Mouse (Mus musculus) forebrain, embryonic 13.5 days (tissue): Measurements from ENCODE around the gene Gm20388. TPM values are rescaled to one million over a fixed set of nuclear protein-coding genes. Genes with fewer than 3 reads are reported as not detected.

Source experiments
- ATAC-seq: fragments of 200-750 bp; cut with Nextera tagmentation; 2 replicates; pipeline ENCODE4 v1.8.0; 2017
- H3K27ac ChIP-seq: fragments of 300-500 bp; sonication (generic); 2 replicates; pipeline ENCODE4 v1.5.1; 2015; ENCODE audit warnings: inconsistent platforms, mild to moderate bottlenecking, moderate library complexity
- H3K27me3 ChIP-seq: fragments of 300-500 bp; sonication (generic); 2 replicates; pipeline ENCODE4 v1.6.1; 2015; ENCODE audit warnings: mild to moderate bottlenecking, inconsistent platforms
- H3K36me3 ChIP-seq: fragments of 300-500 bp; sonication (generic); 2 replicates; pipeline ENCODE4 v1.6.1; 2015; ENCODE audit warnings: mild to moderate bottlenecking, inconsistent platforms; ENCODE audit not compliant: poor library complexity, severe bottlenecking
- H3K4me1 ChIP-seq: fragments of 300-500 bp; sonication (generic); 2 replicates; pipeline ENCODE4 v1.6.1; 2015; ENCODE audit warnings: inconsistent platforms
- H3K4me2 ChIP-seq: fragments of 300-500 bp; sonication (generic); 2 replicates; pipeline ENCODE4 v1.6.1; 2015; ENCODE audit warnings: inconsistent platforms, mild to moderate bottlenecking, moderate library complexity
- H3K4me3 ChIP-seq: fragments of 300-500 bp; sonication (generic); 2 replicates; pipeline ENCODE4 v1.5.1; 2015; ENCODE audit warnings: mild to moderate bottlenecking, inconsistent platforms
- H3K9ac ChIP-seq: fragments of 300-500 bp; sonication (generic); 2 replicates; pipeline ENCODE4 v1.6.1; 2015; ENCODE audit warnings: mild to moderate bottlenecking, inconsistent platforms
- H3K9me3 ChIP-seq: fragments of 300-500 bp; sonication (generic); replicated peaks from 2 replicates; pipeline ENCODE4 v1.6.1; 2016; ENCODE audit warnings: inconsistent platforms
- WGBS: fragments of 180-500 bp; shearing (Covaris S2); methylation state at CpG from one replicate; pipeline ENCODE4 v1.1.7; 2015; 5-methylcytosine and 5-hydroxymethylcytosine counted together
- polyA plus RNA-seq: library from polyadenylated mRNA; unstranded; fragments of >200 nt; fragmentation: Nextera tagmentation; extraction: Ambion mirVana; gene quantifications from 2 replicates; pipeline ENCODE4 v1.2.1, GENCODE M21; 2015

Gm20388 gene
- polyA plus RNA-seq, 1 experiment from 2014 or later, result 5.6 TPM

DNA sequence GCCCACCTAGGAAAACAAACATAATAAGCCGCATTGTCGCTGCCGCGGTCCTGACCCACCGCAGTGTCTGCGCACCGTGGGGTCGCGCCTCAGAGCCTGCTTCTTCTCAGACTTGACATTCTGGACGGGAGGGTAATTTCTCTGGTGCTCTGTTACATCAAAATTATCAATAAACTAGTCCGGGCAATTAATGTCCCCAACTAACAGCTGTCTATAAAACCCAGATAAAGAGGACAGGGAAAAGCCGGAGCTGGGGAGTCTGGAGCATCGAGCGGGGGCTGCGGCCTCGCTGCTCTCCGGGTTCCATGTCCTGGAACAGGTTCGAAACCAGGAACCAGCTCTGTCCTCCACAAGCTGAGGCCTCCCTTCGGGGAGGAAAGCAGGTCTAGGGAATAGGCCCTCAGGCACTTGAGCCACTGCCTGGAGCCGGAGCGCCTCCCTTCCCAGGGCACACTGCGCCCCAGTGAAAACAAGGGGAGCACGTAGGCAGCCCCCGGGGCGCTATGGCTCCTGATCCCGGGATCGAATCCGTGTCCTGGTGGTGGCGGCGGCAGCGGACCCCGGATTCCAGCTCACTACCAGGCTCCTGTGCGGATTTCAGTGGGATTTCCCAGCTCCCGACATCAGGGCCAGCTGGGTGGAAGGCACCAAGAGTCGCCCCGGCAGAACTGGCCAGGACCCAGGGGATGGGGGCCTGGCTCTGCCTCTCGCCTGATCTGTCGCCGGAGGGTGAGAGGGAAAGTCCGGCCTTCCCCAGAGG is 1178.4 kb downstream of the Gm20388 start:
- peaks cover 11% of the 10 kb centered on the region for H3K4me1 ChIP-seq
- H3K27me3 ChIP-seq, result peaks cover 98% of the 10 kb centered on the region
- no peak overlapping the region for H3K4me3 ChIP-seq
- H3K9ac ChIP-seq, result no peak overlapping the region
- under 1% methylated on average over 40 of the region's 40 CpGs for WGBS
- no peaks in the 10 kb centered on the region for H3K36me3 ChIP-seq
- no peak overlapping the region for H3K27ac ChIP-seq
- ATAC-seq, result no peak
- H3K4me2 ChIP-seq, result no peak overlapping the region
- no peaks in the 10 kb centered on the region for H3K9me3 ChIP-seq

DNA sequence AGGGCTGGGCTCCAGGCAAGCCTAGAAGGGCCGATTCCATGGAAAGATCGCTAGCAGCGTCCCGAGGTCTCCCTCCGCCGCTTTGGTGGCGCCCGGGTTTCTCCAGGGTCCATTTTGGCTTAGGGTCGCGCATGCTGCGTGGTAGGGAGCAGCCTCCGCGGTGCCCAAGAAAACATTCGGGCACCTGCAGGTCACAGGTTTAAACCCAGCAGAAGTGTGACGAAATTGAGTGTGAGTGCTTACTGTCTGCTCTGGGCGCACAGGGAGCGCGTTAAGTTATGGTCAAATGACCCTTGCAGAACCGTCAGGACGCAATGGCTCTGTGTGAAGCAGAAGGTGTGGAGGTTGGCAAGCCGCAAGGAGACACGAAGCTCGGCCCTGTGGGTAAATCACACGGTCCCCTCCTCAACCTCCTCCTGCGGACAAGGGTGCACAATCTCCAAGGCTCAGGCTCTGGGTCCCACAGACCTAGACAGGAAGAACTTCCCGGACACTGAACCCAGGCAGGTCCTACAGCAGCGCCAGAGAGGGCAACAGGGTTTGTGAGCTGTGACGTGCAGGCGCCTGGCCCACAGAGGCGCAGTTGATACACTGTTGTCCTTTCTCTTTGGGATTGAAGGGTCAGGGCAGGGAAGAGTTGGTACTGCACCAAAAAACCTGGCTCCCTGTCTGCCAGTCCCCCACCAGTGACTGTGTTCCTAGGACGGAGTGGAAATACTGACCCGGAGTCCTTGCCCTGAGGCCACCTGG is 1179.2 kb downstream of the Gm20388 start:
- Histone ChIP-seq H3K4me3 (no peak overlapping the region), H3K9ac (no peak overlapping the region), H3K27me3 (peaks cover 96% of the 10 kb centered on the region), H3K36me3 (no peaks in the 10 kb centered on the region), H3K27ac (no peak overlapping the region), H3K4me2 (no peak overlapping the region), H3K9me3 (no peaks in the 10 kb centered on the region), H3K4me1 (peaks cover 4% of the 10 kb centered on the region)
- ATAC-seq, result no peak
- WGBS, result 2% methylated on average over 32 of the region's 32 CpGs

DNA sequence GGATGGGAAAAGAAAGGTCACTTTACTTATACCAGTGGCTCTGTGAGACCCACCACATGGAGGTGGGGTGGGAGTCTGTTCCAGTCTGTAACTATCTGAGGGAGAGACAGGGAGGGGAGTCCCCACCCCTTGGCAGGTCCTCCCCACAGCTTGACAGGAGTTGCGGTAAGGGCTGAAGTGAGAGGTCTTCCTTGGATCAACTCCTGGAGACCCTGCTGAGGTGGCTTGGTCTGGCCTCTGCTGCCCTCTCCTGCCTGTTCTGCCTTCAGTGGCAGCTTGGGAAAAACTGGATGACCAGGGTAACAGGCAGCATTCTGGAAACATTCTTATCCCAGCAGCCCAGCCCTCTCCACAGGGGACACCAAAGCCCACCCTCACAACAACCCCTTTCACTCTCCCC is 1180.1 kb downstream of the Gm20388 start:
- peaks cover 91% of the 10 kb centered on the region for H3K27me3 ChIP-seq
- no peak overlapping the region for H3K9ac ChIP-seq
- H3K4me1 ChIP-seq, result no peaks in the 10 kb centered on the region
- H3K36me3 ChIP-seq, result no peaks in the 10 kb centered on the region
- no peak overlapping the region for H3K4me3 ChIP-seq
- H3K27ac ChIP-seq, result no peak overlapping the region
- no peaks in the 10 kb centered on the region for H3K9me3 ChIP-seq
- WGBS, result 0% methylated on average over 1 of the region's 1 CpGs
- ATAC-seq, result no peak
- no peak overlapping the region for H3K4me2 ChIP-seq

DNA sequence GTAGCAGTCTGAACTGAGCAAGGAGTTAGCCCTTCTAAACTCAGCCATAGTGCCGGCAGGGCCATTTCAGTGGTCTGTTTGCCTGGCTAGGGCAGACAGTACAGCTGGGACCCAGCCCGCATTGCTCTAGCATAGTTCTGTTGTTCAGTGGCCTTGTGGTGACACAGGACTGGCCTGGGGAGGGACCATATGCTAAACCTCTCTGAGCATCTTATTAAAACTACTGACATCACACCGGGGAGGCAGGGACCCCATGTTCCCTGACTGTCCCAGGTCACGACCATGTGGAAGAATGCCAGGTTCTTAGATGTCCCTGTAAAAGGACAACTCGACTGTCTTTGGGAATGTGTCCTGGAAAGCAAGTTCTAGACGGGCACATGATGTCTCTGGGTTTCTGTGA is 1181.5 kb downstream of the Gm20388 start:
- H3K4me2 ChIP-seq, result no peak overlapping the region
- peaks cover 8% of the 10 kb centered on the region for H3K36me3 ChIP-seq
- H3K27me3 ChIP-seq, result peaks cover 76% of the 10 kb centered on the region
- ATAC-seq, result peak; percentile 22; the same call in 1 of the 2 replicates
- H3K4me1 ChIP-seq, result no peaks in the 10 kb centered on the region
- no peak overlapping the region for H3K9ac ChIP-seq
- H3K9me3 ChIP-seq, result no peaks in the 10 kb centered on the region
- H3K4me3 ChIP-seq, result no peak overlapping the region
- 29% methylated on average over 6 of the region's 6 CpGs for WGBS
- H3K27ac ChIP-seq, result no peak overlapping the region

DNA sequence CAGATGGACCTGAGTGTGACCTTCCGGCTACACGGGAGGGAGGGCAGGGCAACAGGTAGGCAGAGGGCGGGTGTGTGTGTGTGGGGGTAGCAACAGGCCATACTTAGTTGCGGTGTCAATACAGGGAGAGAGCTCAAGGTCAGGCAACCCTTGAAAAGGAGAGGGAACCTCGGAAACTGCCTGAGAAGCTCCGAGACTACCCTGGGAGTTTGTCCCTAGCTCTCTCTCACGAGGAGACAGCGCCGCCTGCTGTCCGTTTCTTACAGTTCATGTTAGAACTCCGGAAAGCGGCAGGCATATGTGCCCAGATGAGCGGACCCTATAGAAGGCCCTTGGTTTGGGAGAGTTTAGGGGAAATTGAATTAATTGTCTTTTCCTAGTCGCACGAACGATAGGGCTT is 1182.0 kb downstream of the Gm20388 start:
- Histone ChIP-seq H3K9me3 (no peaks in the 10 kb centered on the region), H3K9ac (no peak overlapping the region), H3K4me3 (no peak overlapping the region), H3K4me2 (no peak overlapping the region), H3K27ac (no peak overlapping the region), H3K36me3 (peaks cover 13% of the 10 kb centered on the region), H3K27me3 (peaks cover 71% of the 10 kb centered on the region), H3K4me1 (no peaks in the 10 kb centered on the region)
- peak; percentile 73 for ATAC-seq
- WGBS, result 3% methylated on average over 16 of the region's 16 CpGs

DNA sequence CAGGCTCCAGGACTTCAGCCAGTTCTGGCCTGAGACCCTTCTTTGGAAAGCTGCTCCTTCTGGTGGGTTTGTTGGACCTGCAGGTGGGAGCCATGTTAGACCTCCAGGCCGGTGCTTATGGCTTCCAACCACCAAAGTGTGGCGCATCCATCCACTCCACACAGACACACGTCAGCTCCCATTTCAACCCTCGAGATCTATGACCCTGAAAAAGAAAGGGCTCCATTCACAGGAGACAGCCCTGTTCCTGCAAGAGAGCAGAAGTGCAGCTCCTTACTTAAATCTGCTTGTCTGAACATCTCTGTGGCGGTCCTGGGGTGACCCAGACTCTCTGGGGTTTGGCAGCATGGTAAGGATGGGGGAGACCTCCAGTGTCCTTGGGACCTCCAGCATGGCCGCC is 1182.9 kb downstream of the Gm20388 start:
- Histone ChIP-seq H3K27me3 (peaks cover 64% of the 10 kb centered on the region), H3K9me3 (no peaks in the 10 kb centered on the region), H3K4me3 (no peak overlapping the region), H3K9ac (no peak overlapping the region), H3K4me1 (no peaks in the 10 kb centered on the region), H3K4me2 (no peak overlapping the region), H3K36me3 (peaks cover 22% of the 10 kb centered on the region), H3K27ac (no peak overlapping the region)
- WGBS, result 64% methylated on average over 6 of the region's 6 CpGs
- ATAC-seq, result no peak

DNA sequence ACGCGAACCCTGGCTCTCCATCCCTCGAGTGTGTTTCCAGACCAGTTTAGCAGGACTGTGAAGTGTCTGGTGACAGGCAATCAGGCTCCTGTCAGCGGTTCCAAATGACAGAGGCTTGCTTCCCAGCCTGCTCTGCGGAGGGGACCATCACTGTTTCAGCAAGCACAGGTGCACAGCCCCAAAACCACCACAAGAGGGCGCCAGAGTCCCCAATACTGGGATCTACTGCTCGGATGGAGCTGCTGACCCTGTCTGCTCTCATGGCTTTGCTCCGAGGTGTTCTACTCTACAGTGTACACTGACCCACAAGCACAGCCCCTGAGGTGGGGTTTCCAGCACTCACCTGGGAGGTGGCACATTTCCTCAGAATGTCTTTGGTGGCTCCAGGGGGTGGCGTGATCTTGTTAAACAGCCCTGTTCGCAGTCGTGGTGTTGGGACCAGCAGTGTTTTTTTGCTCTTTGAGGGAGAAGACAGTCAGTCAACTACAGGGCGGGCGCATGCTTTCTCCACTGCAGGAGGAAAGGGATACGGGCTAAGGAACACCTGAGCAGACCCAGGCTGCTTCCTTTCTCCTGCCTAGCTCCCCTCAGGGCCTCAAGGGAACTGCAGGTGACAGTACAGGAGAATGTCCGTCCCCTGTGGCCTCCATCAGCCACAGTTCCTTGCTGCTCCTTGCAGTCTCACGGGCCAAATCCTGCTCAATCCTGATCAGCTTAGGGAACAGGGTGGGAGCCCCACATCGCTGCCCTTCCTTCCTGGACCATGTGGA is 1193.6 kb downstream of the Gm20388 start:
- H3K4me3 ChIP-seq, result no peak overlapping the region
- H3K4me2 ChIP-seq, result no peak overlapping the region
- peaks cover 64% of the 10 kb centered on the region for H3K36me3 ChIP-seq
- H3K9me3 ChIP-seq, result no peaks in the 10 kb centered on the region
- 54% methylated on average over 17 of the region's 17 CpGs for WGBS
- peaks cover 13% of the 10 kb centered on the region for H3K4me1 ChIP-seq
- ATAC-seq, result 0 out of 2 replicates have a peak, but pooled peaks have one; percentile 3
- no peak overlapping the region for H3K9ac ChIP-seq
- H3K27ac ChIP-seq, result no peak overlapping the region
- H3K27me3 ChIP-seq, result no peaks in the 10 kb centered on the region

DNA sequence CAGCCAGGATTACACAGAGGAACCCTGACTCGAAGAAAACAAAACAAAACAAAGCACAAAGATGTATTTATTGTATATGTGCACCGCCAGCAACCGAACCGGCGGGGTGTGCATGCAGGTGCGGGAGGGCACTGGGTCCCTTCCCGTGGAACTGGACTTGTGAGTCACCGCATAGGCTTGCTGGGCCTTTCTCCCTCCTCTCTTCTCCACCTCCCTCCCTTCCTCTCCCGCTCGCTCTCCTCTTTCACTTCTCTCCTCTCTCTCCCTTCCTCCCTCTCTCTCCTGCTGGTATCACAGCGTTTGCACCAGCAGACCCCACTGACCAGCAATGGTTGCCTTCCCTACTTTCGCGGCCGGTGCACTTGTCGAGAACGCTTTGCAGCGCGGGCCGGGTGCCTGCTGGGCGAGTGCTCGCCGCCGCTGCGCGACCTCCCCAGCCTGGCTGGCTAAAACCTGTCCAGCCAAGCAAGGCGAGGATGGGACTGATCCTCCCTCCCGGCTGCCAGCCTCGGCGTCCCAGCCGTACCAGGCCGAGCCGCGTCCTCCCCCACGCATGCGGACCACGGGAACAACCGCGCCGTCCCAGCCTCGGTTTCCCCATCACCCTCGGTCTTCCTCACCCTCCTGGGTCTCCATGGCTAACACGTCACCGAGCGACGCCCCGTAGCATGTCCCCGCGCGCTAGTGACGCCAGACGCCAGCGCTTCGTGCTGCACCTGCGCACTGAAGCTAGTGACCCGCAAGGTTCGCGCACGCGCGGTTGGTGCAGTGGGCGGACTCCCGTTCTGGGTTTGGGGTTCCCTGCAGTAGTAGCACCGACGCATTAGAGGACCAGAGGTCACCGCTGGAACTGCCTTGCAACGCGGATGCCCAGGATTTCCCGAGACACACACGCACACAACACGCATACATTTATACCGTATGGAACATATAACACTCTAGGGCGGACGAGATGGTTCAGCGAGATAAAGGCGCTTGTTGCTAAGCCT is 1197.3 kb downstream of the Gm20388 start, which contains the start of gene Mthfsd:
TSS of gene Mthfsd (minus strand) at position 725 of the 989 bp plus-strand sequence.
- Histone ChIP-seq H3K27ac (peak within 1 kb of the TSS; percentile 60), H3K4me3 (peak within 1 kb of the TSS; percentile 75), H3K27me3 (peaks cover 24% of the 10 kb centered on the region), H3K4me2 (peak within 1 kb of the TSS; percentile 97), H3K4me1 (peaks cover 13% of the 10 kb centered on the region), H3K36me3 (peaks cover 28% of the 10 kb centered on the region), H3K9me3 (no peaks in the 10 kb centered on the region), H3K9ac (peak within 1 kb of the TSS; percentile 87)
- under 1% methylated on average over 75 of the region's 75 CpGs for WGBS
- ATAC-seq, result peak; percentile 96

DNA sequence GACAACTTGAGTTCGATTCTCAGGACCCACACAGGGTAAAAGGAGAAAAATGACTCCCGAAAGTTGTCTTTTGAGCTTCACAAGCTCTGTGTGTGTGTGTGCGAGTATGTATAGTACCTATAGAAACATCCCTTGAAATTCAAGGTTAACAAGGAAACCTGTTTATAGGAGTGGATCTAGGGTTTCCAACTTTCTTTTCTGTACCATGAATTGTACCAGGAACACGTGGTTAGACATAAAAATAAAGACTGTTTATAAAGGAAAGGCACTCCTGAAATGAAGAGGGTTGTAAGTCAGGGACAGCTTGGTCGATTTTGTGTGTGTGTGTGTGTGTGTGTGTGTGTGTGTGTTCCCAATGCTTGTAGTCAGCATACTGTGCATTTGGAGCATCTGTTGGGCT is 1198.0 kb downstream of the Gm20388 start:
- 14% methylated on average over 5 of the region's 5 CpGs for WGBS
- Histone ChIP-seq H3K27ac (no peak overlapping the region), H3K4me2 (peak overlapping the region; percentile 97), H3K27me3 (peaks cover 29% of the 10 kb centered on the region), H3K36me3 (peaks cover 21% of the 10 kb centered on the region), H3K9me3 (no peaks in the 10 kb centered on the region), H3K4me3 (peak overlapping the region; percentile 75), H3K4me1 (peaks cover 13% of the 10 kb centered on the region), H3K9ac (peak overlapping the region; percentile 87)
- no peak for ATAC-seq

DNA sequence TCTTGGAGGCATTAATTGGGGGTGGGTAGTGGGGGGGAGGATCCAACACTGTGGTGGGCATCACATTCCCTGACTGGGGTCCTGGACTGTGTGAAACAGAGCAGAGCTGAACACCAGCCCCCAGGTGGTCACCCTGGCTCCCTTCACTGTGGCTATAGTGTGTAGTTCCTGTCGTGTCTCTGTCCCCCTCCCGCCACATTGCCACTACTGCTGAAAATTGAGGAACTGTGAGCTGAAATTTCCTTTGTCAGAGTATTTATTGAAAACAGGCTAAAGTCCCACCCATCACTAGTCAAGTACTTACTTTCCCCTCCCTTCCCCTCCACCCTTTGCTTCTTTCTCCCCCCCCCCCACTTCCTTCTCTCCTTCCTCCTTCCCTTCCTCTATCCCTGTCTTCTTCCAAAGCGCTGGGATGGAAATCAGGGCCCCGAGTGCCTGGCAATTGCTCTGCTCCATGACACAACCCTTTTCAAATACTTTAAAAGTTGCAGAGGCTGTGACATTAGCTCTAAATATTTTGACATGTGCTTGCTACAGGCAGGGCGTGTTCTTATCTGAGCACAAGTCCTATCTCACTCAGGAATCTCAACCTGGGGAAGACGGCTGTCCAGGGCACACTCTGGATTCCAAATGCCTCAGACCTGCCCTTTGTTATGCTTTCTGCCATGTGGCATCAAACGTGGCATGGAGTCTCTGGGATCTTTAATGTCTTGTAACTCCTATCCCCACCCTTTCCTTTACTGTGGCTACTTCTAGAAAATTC is 1200.7 kb downstream of the Gm20388 start:
- no peak overlapping the region for H3K4me3 ChIP-seq
- no peak overlapping the region for H3K4me2 ChIP-seq
- 45% methylated on average over 7 of the region's 7 CpGs for WGBS
- no peaks in the 10 kb centered on the region for H3K9me3 ChIP-seq
- no peak overlapping the region for H3K27ac ChIP-seq
- peaks cover 55% of the 10 kb centered on the region for H3K27me3 ChIP-seq
- H3K9ac ChIP-seq, result no peak overlapping the region
- H3K36me3 ChIP-seq, result peaks cover 3% of the 10 kb centered on the region; the same call in 1 of the 2 replicates
- peaks cover 16% of the 10 kb centered on the region for H3K4me1 ChIP-seq
- ATAC-seq, result no peak
